Mouse (Mus musculus) ES-E14 (cell line): Measurements from ENCODE around the gene Mchr1.

ENCODE experiments used
- HCFC1 ChIP-seq: IDR thresholded peaks from 2 replicates; pipeline ENCODE4 v1.6.1; 2012; ENCODE audit warnings: low read length, inconsistent platforms, borderline replicate concordance; ENCODE audit not compliant: insufficient read depth
- ZNF384 ChIP-seq: IDR thresholded peaks from 2 replicates; pipeline ENCODE4 v1.6.1; 2012; ENCODE audit warnings: low read depth, low read length, inconsistent platforms

- TF ChIP-seq ZNF384 = no peak
- no peak for TF ChIP-seq HCFC1
Measured at GRCm38 (mm10) chr15:81247583-81248340, 12.5 kb downstream of the Mchr1 start.
